Mouse (Mus musculus): ENCODE results near the gene Galntl6.
"Not testable (repeated sequence)": the region's sequence is repeated elsewhere in the genome, so short reads cannot be mapped to it uniquely, and the experiment has no call there.

Gene Galntl6

DNA sequence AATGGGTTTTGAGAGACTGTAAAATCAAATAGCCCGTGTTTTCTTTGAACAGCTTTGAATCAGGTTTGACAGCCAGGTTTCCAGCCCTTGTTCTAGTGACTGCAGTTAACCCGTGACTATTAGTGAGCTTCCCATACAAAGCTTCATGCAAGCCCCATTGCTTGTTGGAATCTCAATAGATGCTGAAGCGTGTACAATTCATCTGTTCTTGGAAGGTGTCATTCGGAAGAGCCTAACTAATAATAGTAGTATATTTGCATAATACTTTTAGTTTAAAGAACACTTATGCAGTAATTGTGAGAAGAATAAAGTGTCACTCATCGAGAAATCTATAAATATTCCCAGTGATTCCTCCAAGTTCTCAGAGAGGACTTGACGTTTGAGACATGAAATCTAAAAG lies 314.6 kb downstream of the Galntl6 start:
- no peak for DNase-seq

DNA sequence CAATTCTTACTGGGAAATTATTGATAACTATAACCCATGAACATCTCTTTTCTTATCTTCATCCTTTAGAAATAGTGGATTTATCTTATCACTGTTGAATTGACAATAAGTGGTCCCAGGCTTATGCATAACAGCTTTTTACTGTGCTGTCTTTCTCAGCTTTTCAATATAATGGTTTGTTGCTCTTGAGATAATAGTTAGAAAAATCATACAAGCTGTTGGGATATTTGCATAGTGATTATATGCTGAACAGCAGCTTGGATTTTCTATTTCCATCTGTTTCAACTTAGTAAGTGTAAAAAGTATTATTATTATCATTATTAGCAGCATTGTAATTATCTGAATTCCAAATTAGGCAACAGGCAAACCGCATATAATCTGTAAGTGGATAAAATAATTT lies 337.1 kb downstream of the Galntl6 start:
- DNase-seq = no peak

GRCm38 (mm10) chr8:58568086-58568485 lies 344.4 kb downstream of the Galntl6 start:
- no peak for DNase-seq

DNA sequence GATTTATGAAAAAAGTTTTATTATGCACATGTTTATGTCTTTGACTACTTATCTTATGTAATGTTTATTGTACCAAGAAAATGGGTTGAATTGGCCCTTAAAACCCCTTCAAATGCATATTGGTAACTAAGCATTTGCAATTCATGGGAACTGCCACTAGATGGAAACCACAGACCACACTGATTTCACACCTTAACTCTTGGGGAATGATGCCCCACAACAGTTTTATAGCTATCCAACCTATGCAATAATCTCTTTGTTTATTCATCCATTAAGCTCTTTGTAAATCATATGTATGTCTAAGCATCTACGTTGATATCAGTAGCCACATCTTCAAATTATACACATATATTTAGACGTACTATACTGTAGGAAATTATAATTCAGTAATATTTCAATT lies 346.3 kb downstream of the Galntl6 start:
- DNase-seq = peak; percentile 8

DNA sequence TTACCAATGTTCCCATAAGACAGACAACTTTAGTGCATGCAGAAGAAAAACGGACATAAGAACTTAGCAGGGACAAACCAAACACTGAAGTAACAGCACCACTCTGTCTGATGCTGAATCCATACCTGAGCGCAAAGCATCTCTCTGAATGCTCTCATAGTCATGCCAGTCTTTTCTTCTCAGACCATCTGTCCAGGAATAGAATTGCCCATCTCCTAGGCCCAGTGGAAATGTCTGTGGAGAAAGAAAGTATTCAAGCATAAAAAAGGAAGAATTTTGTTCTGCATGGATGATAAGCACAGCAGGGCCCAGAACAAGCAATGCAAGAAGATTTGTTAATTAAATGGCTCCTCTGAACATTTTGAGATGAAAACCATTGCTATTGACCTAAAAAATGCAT lies 376.7 kb downstream of the Galntl6 start:
- peak; percentile 43 for DNase-seq

- DNase-seq = peak; percentile 8
These were observed 377.8 kb downstream of the Galntl6 start for GRCm38 (mm10) chr8:58534631-58535030.

GRCm38 (mm10) chr8:58523443-58523842 lies 389.0 kb downstream of the Galntl6 start:
- no peak for DNase-seq

DNA sequence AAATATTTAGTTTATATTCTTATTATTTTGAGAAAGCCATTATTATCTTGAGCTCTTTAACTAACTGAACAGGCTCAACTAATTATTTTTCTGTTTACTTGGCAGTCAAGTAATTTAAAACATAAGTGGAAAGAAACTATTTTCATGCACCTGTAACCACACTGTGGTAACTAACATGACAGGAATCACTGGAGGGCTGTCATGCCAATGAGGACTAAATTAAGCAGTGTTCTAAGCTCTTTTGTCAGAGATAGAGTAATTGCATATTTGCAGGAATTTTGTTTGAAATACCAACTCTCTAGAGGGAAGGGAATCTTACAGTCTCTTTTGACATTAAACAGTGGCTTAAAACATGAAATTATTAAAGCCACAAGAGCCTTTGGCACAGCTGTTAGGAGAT lies 390.5 kb downstream of the Galntl6 start:
- no peak for DNase-seq

GRCm38 (mm10) chr8:58510516-58510915 lies 401.9 kb downstream of the Galntl6 start:
- no peak for DNase-seq

DNA sequence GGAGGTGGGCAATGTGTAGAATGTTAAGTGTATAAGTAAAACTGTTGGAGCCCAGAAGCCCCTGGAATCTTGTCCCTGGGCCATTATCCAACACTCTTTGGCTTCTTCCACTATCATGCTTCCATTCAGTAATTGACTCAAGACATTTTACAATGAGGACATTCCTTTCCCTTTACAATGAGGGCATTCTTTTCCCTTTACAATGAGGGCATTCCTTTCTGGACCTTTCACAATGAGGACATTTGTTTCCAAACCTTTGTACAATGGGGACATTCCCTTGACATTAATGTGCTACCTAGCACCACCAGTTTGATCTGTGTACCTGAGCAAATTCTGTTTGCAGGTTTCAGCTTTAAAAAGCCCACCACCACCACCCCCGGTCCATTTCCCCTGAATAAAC lies 403.4 kb downstream of the Galntl6 start:
- DNase-seq = no peak

DNA sequence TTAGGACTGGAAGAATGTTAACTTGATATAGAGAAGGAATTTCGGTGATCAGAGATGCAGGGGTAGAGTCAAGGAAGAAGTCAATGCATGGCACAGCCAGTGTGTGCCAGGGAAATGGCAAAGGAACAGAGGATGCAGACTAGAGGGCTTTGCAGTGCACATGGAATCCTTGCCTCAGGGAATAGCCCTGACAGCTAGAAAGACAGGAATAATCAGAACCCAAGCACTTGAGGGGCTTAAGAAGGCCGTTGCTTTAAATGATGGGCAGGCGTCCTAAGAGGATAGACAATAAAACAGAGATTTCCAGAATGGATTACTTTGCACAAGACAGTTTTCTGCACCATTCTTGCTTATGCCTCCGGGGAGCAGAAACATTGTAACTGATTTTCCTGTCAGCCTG lies 425.3 kb downstream of the Galntl6 start:
- DNase-seq = no peak

DNA sequence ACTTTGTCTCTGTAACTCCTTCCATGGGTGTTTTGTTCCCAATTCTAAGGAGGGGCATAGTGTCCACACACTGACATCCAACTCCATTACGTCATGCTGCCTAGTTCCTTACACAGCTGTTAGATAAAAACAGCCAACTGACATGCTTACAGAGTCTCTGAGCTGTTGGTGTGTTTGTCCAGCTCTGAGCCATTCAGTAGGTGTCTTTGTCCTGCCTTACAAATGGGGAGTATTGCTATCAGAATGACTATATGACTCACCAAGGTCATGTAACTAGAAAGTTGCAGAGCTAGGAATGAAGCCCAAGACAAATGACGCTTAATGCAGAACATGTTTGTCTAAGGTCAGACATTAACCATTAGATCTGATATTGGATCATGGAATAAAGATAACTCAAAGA lies 449.1 kb downstream of the Galntl6 start:
- not testable (repeated sequence) for DNase-seq

- no peak for DNase-seq
These were observed 469.7 kb downstream of the Galntl6 start for GRCm38 (mm10) chr8:58442696-58443095.

DNA sequence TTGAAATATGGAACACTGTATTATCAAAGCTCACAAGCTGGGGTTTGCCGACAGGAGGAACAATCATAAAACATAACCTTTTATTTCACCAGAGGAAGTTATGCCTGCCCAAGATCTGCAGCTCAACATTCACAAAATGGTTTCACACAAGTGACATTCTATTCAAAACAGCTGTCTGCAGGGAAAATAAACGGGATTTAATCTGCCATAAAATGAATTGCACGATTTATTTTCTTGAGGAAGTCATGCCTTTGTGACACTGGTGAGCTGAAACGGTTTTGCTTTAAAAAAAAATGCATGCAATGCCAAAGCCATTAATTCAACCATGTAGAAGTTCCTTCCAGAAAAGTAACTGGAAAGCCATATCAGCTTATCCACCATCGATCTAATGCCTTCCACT lies 494.0 kb downstream of the Galntl6 start:
- DNase-seq = no peak

DNA sequence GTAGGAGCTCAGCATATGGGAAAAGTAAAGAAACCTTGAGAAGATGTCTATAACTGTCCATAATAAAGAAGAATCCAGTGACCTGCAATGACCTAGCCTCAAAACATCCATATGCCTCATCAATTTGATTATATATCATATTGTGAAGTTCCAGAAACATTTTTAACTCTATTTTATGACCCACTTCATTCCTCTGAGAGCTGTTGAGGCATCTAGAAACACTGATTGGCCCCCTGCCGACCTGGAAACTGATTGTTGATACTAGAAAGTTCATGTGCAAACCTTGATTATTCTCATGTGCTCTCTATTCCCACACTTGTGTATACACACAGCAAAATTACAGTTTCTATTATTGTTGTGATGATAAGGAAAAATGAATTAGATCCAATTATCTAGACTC lies 494.9 kb downstream of the Galntl6 start:
- no peak for DNase-seq

DNA sequence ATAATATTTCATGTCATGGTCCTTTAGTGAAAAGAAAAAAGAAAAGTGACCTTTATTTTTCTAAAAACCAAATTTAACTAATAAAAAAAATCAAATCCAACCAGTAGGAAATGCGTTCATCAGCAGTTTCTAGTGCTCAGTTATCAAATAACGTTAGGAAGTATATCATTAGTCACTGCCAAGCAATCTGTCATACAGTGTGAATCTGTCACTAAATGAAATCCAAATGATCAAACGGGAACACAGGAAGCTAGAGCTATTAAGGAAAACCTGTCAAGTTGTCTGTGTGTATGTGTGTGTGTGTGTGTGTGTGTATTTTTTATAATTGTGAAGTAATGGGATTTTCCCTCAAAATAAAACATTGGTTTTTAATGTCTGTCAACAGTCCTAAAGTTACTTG lies 515.9 kb downstream of the Galntl6 start:
- no peak for DNase-seq

- DNase-seq = no peak
These were observed 516.6 kb downstream of the Galntl6 start for GRCm38 (mm10) chr8:58395879-58396278.

GRCm38 (mm10) chr8:58372389-58372788 lies 540.1 kb downstream of the Galntl6 start:
- DNase-seq = no peak

GRCm38 (mm10) chr8:58371979-58372378 lies 540.5 kb downstream of the Galntl6 start:
- DNase-seq = no peak

DNA sequence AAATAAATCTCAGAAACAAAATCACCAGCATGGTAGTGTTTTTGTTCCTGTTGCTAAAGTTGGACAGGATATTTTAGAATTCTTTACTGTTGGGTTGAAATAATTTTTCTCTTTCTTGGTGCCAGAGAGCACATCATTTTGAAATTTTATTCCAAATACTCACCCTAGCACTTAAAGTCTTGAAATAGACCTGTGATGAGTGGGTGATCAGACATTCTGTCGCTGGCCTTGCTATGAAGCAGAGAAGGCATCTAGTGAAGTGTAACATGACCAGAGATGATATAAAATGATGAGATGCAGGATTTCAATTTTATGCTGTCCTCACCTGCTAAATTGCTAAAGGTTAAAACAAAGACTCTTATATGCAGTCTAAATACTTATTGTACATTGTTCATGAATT lies 581.3 kb downstream of the Galntl6 start:
- no peak for DNase-seq

DNA sequence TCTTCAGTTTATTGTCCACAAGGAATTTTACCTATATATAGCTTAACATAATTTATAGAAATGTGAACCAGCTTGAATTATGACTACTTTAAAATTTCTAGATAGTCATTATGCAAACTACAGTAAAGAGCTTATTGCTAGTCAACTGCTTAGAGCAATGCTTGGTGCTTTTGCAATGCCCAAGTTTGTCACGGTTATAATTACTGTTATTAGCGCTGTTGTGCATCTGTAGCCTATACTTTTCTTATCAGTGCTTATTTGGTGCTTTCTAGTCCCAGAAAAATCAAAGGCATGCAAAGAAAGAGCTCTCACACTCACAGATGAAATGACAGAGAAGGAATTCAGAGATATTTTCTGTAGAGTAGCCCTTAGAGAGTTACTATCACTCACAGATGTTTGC lies 599.0 kb downstream of the Galntl6 start:
- DNase-seq = no peak

DNA sequence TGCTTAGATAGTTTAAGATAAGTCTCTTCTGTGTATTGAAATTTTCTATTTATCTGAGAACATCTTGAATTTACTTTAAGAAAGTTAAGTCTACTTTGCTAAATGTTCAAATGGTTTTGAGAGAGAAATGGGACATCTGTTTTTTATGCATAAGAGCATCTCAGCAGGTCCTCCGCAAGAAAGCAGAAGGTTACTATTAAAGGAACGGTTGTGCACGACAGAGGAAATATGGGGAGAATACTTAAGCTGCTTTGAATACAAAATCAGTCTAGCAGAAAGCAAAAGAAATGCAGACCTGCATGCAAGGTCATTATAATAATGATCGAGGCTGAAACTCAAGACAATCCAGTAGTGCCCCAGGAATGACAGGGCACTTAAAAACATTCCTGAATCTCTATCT lies 621.0 kb downstream of the Galntl6 start:
- DNase-seq = no peak

DNA sequence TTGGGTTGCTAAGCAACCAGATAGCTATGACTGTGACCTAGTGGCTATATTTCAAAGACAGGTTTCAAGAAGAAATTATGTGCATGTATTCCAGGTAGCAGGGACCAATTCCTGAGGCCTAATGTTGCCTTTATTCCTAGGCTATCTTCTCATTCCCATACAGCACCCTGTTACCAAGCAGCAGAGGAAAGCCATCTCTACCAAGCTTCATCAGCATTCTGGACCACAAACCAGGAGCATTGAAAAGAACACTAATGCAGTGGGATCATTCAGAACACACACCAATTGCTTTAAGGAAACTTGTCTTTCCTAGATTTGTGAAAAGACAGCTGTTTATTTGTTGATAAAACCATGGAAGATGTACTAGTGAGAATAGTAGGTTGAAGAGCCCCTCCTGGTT lies 622.4 kb downstream of the Galntl6 start:
- DNase-seq = no peak

DNA sequence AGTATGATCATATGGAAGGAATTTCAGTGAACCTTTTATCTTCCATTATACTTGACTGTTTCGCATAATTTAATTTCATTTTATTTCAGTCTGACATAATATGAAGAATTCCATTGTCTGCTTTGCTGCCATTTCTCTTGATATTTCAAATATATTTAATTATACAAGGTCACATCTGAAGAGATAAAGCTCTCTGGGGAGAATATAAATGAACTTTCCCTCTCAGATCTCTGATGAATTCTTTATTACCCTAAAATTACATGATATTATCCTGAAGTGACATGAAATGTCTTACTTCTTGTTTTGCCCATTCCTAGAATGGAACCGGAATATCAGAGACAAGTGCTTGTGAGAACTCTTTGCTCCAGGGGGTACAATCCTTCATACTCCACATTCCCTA lies 647.0 kb downstream of the Galntl6 start:
- DNase-seq = no peak

DNA sequence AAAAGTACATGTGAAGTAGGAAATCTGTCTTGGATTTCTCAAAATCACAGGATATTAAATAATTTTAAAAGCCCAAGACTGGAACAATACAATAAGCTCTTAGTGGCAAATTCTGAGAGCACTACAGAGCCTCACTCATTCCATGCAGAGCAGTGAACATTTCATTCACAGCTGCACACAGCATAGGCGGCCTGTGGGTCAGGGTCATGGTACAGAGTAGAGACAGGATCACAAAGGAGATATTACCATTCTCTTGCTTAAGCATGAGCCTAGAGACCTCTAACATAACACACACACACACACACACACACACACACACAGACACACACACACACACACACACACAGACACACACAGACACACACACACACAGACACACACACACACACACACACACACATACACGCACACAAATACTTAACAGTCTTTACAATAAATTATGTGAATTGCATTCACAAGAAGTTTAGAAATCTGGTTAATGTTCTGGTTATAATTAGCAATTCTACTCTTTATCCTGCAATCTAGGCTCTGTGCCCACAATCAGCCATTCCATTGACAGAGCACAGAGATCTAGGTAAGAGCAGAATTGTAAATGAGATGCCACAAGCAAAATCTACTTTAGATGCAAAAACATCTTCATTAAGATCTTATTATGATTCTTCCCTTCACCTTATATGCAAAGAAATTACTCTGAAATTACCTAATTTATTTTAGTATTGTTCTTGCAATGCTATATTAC lies 653.7 kb downstream of the Galntl6 start:
- no peak for DNase-seq

Measured in cerebellum, adult 8-10 months (tissue).